Mouse (Mus musculus): ENCODE measurements at regions not wholly inside any gene's neighbourhood (a gene's known extent, or its start where the extent isn't known, plus 50 kb on each side); places are given as distances from the start of the nearest gene placed in this dataset.
"Not testable (repeated sequence)": the region's sequence is repeated elsewhere in the genome, so short reads cannot be mapped to it uniquely, and the experiment has no call there.

DNA sequence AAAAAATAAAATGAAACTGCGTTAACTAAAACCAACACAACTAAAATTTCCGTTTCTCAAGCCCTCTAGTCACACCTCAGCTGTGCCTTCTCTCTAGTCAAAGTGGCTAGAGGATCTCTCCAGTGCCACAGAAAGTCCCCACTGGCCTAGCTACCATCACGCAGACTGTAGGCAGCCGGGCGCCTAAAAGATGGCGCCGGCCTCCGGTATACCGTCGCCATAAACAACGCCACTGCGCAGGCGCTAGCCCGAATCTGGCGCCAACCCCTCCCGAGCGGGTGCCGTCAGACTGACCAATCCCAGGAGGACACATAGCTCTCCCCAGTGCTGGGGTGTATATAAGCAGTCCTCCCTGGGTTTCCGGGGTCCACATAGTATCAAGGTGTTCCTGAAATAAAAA is 62.7 kb upstream of the Top1 start:
- ATAC-seq (replicated peaks; ENCODE audit: poor library complexity): not testable (repeated sequence)

DNA sequence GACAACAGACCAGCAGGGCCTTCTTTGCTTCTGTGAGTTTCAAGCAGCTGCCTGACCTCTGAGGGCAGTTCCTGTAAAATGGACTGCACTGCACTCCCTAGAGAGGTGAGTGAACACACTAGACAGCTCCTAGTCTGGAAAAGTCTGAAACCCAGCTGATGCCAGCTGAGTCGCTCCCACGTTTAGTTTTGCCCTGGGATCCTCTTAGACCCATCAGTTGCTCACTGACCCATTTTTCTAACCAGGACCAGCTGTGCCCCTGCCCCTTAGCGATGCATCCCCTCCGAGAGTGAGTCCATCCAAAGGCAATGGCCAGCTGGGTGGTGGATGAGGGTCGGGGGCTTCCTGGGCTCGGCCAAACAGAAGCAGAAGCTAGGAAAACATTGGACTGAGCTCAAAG is 62.2 kb upstream of the Top1 start:
- no peak for ATAC-seq (replicated peaks; ENCODE audit: poor library complexity)

DNA sequence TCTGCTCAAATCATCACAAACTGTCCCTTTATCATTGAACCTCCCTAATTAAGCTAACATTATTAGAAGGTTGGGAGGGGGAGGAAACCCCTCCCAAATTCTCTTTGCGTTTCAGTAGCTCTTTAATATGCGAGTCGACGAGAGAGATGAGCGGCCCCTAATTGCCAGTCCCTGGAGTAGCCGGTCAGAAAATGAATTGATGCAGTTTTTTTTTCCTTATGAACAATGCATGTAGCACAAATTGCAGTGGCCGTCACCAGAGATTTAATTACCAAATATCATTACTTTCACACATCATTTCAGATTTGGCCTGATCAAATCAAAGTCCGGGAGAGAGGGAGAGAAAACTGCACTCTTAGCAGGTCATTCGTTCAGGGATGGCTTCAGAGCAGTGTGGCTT is 61.1 kb upstream of the Top1 start:
- ATAC-seq (replicated peaks; ENCODE audit: poor library complexity): no peak

DNA sequence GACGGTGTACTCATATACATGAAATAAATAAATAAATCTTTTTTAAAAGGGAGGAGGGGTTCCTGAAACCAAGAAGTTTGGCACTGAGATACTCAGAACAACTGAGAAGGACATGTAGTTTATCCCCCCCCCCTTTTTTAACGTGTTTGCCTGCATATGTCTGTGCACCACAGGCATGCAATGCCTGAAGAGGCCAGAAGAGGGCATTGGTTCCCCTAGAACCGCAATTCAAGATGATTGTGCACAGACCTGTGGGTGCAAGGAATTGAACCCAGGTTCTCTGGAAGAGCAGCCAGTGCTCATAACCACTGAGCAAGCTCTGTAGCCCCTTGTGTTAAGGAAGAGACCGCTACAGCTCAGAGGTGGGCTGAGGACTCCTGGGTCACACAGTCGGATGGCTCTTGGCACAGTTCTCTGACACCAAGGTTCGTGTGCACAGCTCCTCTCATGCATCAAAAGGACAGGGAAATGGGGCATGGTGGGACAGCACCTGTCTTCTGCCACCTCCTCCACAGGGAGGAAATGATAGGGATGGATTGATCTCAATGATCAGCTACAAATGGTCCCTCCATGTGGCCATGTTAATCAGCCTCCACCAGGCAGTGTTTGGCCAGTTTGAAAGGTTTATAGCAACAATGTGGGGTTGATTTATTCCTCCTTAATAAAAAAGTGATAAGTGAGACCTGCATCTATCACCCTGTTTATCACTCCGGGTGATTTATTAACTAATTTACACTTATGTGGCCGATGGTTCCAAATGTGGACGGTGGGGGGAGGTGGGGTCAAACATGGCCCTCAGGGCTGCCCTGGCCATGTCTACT is 58.5 kb upstream of the Top1 start:
- ATAC-seq (replicated peaks; ENCODE audit: poor library complexity): 0 out of 2 replicates have a peak, but pooled peaks have one; percentile 50

DNA sequence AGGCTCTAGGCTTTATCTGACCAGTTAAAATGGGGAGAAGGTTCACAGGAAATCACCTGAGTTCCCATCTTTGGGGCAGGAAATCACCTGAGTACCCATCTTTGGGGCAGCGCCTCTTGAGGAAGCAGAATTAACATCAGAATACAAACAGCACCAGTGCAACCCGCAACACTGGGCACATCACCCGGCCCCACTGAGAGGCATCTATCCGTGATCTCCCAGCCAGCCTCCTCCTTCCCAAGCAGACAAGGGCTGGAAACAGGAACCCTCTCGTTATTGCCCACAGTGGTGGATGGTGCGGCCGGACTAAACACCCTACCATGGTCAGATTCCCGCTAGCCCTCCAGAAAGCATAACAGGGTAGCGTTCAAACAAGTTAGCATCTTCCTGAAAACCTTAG is 57.3 kb upstream of the Top1 start:
- no peak for ATAC-seq (replicated peaks; ENCODE audit: poor library complexity)

DNA sequence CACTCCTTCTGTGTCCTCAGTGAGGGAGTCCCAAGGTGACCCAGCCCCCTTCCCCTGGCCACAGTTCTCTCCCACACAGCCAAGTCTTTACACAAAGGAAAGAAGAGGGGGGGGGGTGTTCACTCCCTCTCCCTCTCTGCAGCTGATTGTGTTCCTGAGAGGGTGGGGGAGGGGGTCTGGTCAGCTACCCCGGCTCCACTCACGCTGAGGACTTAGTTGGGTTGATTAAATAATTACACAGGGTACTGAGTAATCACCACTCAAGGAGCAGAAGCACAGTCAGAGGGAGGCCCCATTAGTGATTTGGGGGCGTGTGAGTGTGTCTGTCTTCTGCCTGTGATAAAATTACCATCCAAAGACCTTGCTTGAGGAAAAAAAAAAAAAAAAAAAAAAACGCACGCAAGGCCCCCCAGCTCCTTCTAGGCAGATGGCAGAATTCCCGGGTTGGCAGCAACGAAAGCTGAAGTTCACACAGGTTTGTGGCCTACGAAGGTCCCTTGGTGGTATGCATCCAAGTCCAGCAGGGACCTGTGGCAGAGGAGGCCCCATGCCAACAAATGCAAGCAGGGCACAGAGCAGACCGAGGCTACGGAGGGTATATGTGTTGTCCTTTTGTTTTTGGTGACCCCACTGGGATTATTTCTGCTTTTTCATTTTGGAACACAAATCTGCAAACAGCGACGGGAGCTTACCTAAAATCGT is 55.3 kb upstream of the Top1 start:
- ATAC-seq (replicated peaks; ENCODE audit: poor library complexity): no peak

DNA sequence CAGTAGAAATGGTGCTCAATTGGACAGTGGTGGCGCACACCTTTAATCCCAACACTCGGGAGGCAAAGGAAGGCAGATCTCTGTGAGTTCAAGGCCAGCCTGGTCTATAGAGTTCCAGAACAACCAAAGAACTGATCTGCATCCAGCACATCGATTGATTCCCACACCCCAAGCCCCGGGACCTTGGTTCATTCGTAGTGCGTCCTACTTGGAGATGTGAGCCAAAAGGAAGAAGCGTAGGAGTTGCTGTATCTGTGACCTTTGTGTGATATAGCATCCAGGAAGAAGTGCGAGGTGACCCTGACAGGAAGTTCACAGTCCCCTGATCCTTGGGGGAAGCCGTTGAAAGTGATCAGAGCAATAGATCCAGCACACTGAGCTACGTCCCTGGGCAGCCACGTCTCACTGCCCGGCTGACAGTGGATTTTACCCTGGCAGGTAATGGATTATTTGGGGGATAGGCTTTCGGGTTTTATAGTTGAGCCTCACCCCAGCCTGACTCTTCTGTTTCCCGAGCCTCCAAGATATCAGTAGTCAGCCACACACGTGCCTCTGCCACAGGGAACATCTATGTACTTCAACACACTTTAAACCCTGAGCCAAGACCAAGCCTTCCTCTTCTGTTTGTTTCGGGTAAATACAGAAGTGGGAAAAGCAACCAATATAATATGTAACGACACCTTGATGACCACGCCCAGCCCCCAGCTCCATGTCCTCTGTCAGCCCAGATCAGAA is 54.1 kb upstream of the Top1 start:
- ATAC-seq (replicated peaks; ENCODE audit: poor library complexity): no peak

DNA sequence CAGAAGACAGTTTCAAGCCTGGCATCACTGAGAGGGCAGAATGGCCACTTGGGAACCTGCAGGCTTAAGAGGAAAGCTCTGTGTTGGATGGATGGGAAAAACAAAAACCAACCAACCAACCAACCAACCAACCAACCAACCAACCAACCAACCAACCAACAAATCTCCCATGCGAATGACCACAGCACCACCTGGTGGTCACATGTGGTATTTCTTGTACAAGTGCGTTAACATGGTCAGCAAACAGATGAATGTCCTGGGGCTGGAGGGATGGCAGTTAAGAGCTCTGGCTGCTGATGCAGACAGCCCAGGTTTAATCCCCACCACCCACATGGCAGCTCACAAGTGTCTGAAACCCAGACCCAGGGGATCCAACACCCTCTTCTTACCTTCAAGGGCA is 52.7 kb upstream of the Top1 start:
- peak; percentile 79 for ATAC-seq (replicated peaks; ENCODE audit: poor library complexity)
